Mouse (Mus musculus): Measurements from ENCODE around the gene Myrip.

DNA sequence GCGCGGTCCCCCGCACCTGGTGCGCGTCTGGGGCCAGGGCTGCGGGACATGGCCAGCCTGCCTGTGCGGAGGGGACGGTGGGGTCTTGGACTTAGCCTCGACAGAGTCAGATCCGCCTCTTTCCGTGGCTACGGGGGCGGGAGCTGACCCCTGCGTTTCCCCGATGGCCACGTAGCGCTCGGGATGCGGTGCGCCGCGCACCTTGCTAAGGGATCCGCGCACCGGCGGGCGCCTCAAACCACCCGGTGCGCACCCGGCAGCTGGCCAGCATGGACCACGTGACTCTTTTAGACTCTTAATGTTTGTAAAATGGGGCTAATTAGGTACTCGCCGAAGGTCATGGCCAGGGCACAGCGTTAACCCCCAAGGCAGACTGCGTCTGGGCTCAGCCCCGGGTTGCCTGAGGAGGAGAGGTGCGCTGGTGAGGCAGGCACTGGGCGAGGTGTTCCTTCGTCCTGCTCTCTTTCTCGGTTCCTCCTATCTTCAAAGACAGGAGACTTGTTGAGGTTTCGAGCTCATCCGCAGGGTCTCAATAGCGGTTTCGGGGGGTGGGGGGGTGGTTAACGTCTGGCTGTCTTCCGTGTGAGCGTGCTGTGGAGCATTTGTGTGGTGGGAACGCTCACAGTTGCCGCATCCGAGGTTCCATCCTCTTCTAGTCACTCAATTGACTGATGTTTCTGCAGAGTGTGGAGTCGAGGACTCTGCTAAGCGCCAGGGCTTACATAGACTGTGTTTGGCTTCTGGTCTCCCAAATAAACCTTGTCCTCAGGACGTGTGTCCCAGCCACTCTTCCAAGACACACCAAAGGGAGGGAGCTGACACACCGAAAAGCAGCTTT is 3.2 kb downstream of the Myrip start:
- TF ChIP-seq CTCF (IDR thresholded peaks at IDR 0.05; ENCODE audit: extremely low read depth, insufficient read depth, low read length) (no peak), POLR2A (IDR thresholded peaks at IDR 0.05; ENCODE audit: extremely low read depth, insufficient read depth, low read length) (peak; percentile 40; the same call in 1 of the 2 replicates)

Measured in cortical plate, adult 2 months (tissue).